Mouse (Mus musculus) cerebellum, adult 2 months (tissue): ENCODE measurements at regions not wholly inside any gene's neighbourhood (a gene's known extent, or its start where the extent isn't known, plus 50 kb on each side); places are given as distances from the start of the nearest gene placed in this dataset.

Experiments used
- CTCF ChIP-seq: fragments of 200-500 bp; IDR thresholded peaks from 2 replicates; pipeline ENCODE4 v1.5.1; 2011; ENCODE audit warnings: low read depth, mild to moderate bottlenecking, control low read depth, low read length, moderate library complexity, borderline replicate concordance; ENCODE audit not compliant: insufficient read depth
- POLR2A ChIP-seq: fragments of 200-500 bp; IDR thresholded peaks from 2 replicates; pipeline ENCODE4 v1.6.1; 2011; ENCODE audit warnings: low read length, control low read depth, borderline replicate concordance; ENCODE audit not compliant: insufficient read depth

GRCm38 (mm10) chr3:37943661-37944060 lies 219.4 kb upstream of the Gm5148 start:
- TF ChIP-seq CTCF (no peak), POLR2A (no peak)
